Mouse (Mus musculus) E14TG2a.4 (cell line): ENCODE measurements around the gene Ddx4.
A peak's percentile ranks its signal among the peaks of the same experiment; 100 is the strongest.

Source experiments
- H3K27me3 ChIP-seq: 2 replicates; pipeline ENCODE4 v1.6.1; 2014; ENCODE audit warnings: low read length, control low read depth; ENCODE audit not compliant: insufficient read depth
- H3K36me3 ChIP-seq: 2 replicates; pipeline ENCODE4 v1.6.1; 2014; ENCODE audit warnings: low read length, control low read depth; ENCODE audit not compliant: insufficient read depth
- H3K4me1 ChIP-seq: replicated peaks from 2 replicates; pipeline ENCODE4 v1.6.1; 2014; ENCODE audit warnings: low read depth, low read length, control low read depth
- H3K4me3 ChIP-seq: replicated peaks from 2 replicates; pipeline ENCODE4 v1.5.1; 2014; ENCODE audit warnings: mild to moderate bottlenecking, low read length
- H3K9me3 ChIP-seq: 2 replicates; pipeline ENCODE4 v1.6.1; 2014; ENCODE audit warnings: low read length, control low read depth
- CTCF ChIP-seq: conservative IDR thresholded peaks from 2 replicates; pipeline ENCODE4 v1.5.1; 2014; ENCODE audit warnings: low read length
- NANOG ChIP-seq: IDR thresholded peaks from 2 replicates; pipeline ENCODE4 v1.6.1; 2014; ENCODE audit warnings: borderline replicate concordance, low read length, mixed read lengths
- POU5F1 ChIP-seq: IDR thresholded peaks from 2 replicates; pipeline ENCODE4 v1.6.1; 2014; ENCODE audit warnings: low read length, borderline replicate concordance

Gene Ddx4

GRCm38 (mm10) chr13:112652205-112652604, at the start of gene Ddx4:
Ddx4 (minus strand) TSS chr13:112652475.
- no peaks in the 10 kb centered on the region for H3K36me3 ChIP-seq
- no peak for TF ChIP-seq POU5F1
- TF ChIP-seq NANOG, result no peak
- no peak for TF ChIP-seq CTCF
- H3K4me1 ChIP-seq, result 0 out of 2 replicates have a peak, but pooled peaks cover 3% of the 10 kb centered on the region

GRCm38 (mm10) chr13:112701256-112701655, 49.0 kb upstream of the Ddx4 start:
- no peak overlapping the region for H3K4me3 ChIP-seq
- no peaks in the 10 kb centered on the region for H3K9me3 ChIP-seq
- H3K4me1 ChIP-seq, result no peaks in the 10 kb centered on the region
- TF ChIP-seq POU5F1 (no peak), CTCF (no peak), NANOG (no peak)
- no peaks in the 10 kb centered on the region for H3K27me3 ChIP-seq
- H3K36me3 ChIP-seq, result peaks cover 18% of the 10 kb centered on the region

More at GRCm38 (mm10) chr13:112652205-112652604, at the start of gene Ddx4:
- peaks cover 8% of the 10 kb centered on the region; the same call in 1 of the 2 replicates for H3K9me3 ChIP-seq
- peak within 1 kb of the TSS; percentile 70 for H3K4me3 ChIP-seq
- H3K27me3 ChIP-seq, result peaks cover 45% of the 10 kb centered on the region

GRCm38 (mm10) chr13:112695526-112696240, 43.4 kb upstream of the Ddx4 start:
- H3K4me3 ChIP-seq, result no peak overlapping the region
- peaks cover 7% of the 10 kb centered on the region for H3K9me3 ChIP-seq
- H3K36me3 ChIP-seq, result peaks cover 19% of the 10 kb centered on the region
- no peaks in the 10 kb centered on the region for H3K27me3 ChIP-seq
- H3K4me1 ChIP-seq, result no peaks in the 10 kb centered on the region
- TF ChIP-seq CTCF, result no peak
- TF ChIP-seq NANOG, result no peak
- no peak for TF ChIP-seq POU5F1

GRCm38 (mm10) chr13:112692870-112693553, 40.7 kb upstream of the Ddx4 start:
- Histone ChIP-seq H3K9me3 (peaks cover 7% of the 10 kb centered on the region), H3K36me3 (peaks cover 10% of the 10 kb centered on the region), H3K4me1 (no peaks in the 10 kb centered on the region), H3K27me3 (no peaks in the 10 kb centered on the region), H3K4me3 (no peak overlapping the region)
- TF ChIP-seq NANOG (no peak), POU5F1 (no peak), CTCF (no peak)

- H3K4me3 ChIP-seq, result no peak overlapping the region
- TF ChIP-seq NANOG (no peak), POU5F1 (no peak), CTCF (no peak)
Observed at GRCm38 (mm10) chr13:112686155-112686554, 33.9 kb upstream of the Ddx4 start.

GRCm38 (mm10) chr13:112683970-112684369, 31.7 kb upstream of the Ddx4 start:
- Histone ChIP-seq H3K4me1 (no peaks in the 10 kb centered on the region), H3K4me3 (no peak overlapping the region), H3K9me3 (no peaks in the 10 kb centered on the region), H3K36me3 (no peaks in the 10 kb centered on the region), H3K27me3 (no peaks in the 10 kb centered on the region)
- TF ChIP-seq CTCF, result no peak
- TF ChIP-seq NANOG, result no peak
- TF ChIP-seq POU5F1, result no peak

More at GRCm38 (mm10) chr13:112686155-112686554, 33.9 kb upstream of the Ddx4 start:
- no peaks in the 10 kb centered on the region for H3K9me3 ChIP-seq
- no peaks in the 10 kb centered on the region for H3K4me1 ChIP-seq
- H3K27me3 ChIP-seq, result no peaks in the 10 kb centered on the region
- 0 out of 2 replicates have a peak, but pooled peaks cover 3% of the 10 kb centered on the region for H3K36me3 ChIP-seq

- no peaks in the 10 kb centered on the region for H3K9me3 ChIP-seq
- no peak overlapping the region for H3K4me3 ChIP-seq
- TF ChIP-seq CTCF, result no peak
- TF ChIP-seq NANOG, result no peak
- no peak for TF ChIP-seq POU5F1
- no peaks in the 10 kb centered on the region for H3K27me3 ChIP-seq
- H3K4me1 ChIP-seq, result no peaks in the 10 kb centered on the region
- H3K36me3 ChIP-seq, result no peaks in the 10 kb centered on the region
Observed at GRCm38 (mm10) chr13:112683312-112683711, 31.0 kb upstream of the Ddx4 start.

- H3K27me3 ChIP-seq, result no peaks in the 10 kb centered on the region
- TF ChIP-seq POU5F1 (no peak), CTCF (peak; percentile 67), NANOG (no peak)
- H3K36me3 ChIP-seq, result no peaks in the 10 kb centered on the region
- no peaks in the 10 kb centered on the region for H3K4me1 ChIP-seq
- no peaks in the 10 kb centered on the region for H3K9me3 ChIP-seq
- H3K4me3 ChIP-seq, result no peak overlapping the region
Observed at GRCm38 (mm10) chr13:112678154-112678553, 25.9 kb upstream of the Ddx4 start.
